Mouse (Mus musculus) skeletal muscle tissue, postnatal 0 days (tissue): ENCODE data around the gene Gm12886. TPM values are rescaled to one million over a fixed set of nuclear protein-coding genes. Genes with fewer than 3 reads are reported as not detected.

Source experiments
- polyA plus RNA-seq: library from polyadenylated mRNA; unstranded; fragments of >200 nt; fragmentation: Nextera tagmentation; extraction: Ambion mirVana; gene quantifications from 2 replicates; pipeline ENCODE4 v1.2.1, GENCODE M21; 2015

Gene Gm12886
- polyA plus RNA-seq = not detected in 2 replicates

DNA sequence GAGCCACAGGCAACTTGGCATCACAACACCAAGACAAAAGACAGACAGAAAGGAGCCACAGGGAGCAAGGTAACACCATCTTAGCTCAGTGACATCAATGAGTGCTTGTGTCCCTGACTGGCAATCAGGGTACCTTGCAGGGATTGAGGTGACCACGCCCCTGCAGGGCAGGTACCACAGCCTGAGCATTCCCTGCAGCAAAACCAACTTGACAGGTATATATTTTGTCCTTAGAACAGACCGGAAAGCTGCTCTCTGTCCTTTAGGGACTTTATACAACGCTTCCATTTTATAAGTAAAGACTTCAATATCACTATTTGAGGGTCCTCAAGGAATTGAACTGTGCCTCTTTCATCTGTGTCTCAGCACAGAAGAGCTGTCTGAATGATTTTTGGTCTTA lies at the start of gene Gm12886:
Gene Gm12886 (minus strand): TSS at position 101 of the 400 bp plus-strand sequence.

Other genes with a start within 250 kb of the Gm12886 start
- gene Rlf, start 208.0 kb downstream of the Gm12886 start, polyA plus RNA-seq = 7.9 and 8.8 TPM in 2 replicates
- gene Gm12888, start 98.2 kb downstream of the Gm12886 start, polyA plus RNA-seq = not detected in 2 replicates
- not detected in 2 replicates for gene Gm12887, start 199.0 kb upstream of the Gm12886 start, polyA plus RNA-seq